Mouse (Mus musculus) heart, adult 2 months (tissue): ENCODE results near the gene Ttll11.

ENCODE experiments used
- CTCF ChIP-seq: fragments of 200-600 bp; IDR thresholded peaks from 2 replicates; pipeline ENCODE4 v1.8.1; 2022; ENCODE audit warnings: antibody characterized with exemption, mild to moderate bottlenecking, moderate library complexity
- POLR2A ChIP-seq: fragments of 200-500 bp; IDR thresholded peaks from 2 replicates; pipeline ENCODE4 v1.6.1; 2011; ENCODE audit warnings: mild to moderate bottlenecking, low read depth, low read length, control low read depth; ENCODE audit not compliant: insufficient read depth

DNA sequence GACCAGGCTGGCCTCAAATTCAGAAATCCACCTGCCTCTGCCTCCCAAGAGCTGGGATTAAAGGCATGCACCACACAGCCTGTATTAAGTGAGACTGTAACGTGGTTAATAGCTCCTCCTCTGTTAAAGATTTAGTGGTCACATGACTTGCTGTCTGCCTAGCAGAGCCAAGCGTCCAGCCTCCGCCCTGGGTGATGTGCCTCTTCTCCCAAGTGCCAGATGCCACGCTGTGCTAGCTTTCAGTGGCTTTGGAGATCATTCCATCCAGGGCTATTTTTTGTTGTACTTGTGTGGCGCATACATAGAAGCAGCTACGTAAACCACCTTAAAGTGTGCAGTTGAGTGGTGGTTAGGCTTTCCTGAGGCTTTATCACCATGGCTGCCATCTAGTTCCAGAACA is 180.6 kb downstream of the Ttll11 start:
- no peak for TF ChIP-seq POLR2A
- TF ChIP-seq CTCF, result no peak
